Mouse (Mus musculus) CH12.LX (cell line): Measurements from ENCODE around the gene Mgat4b.

Experiments used
- CHD1 ChIP-seq: IDR thresholded peaks from 2 replicates; pipeline ENCODE4 v1.6.1; 2012; ENCODE audit warnings: low read depth, low read length, improper control_type of control experiment, inconsistent platforms
- CHD2 ChIP-seq: IDR thresholded peaks from 2 replicates; pipeline ENCODE4 v1.6.1; 2011; ENCODE audit warnings: low read length, improper control_type of control experiment
- CTCF ChIP-seq, 2 experiments: IDR thresholded peaks in 1 of 2; conservative IDR thresholded peaks in 1 of 2; 2 replicates each; pipeline ENCODE4 v1.5.1; 2011 to 2012; ENCODE audit warnings: low read depth in 2 of 2, low read length in 2 of 2, improper control_type of control experiment in 1 of 2, inconsistent platforms in 1 of 2, mild to moderate bottlenecking in 1 of 2, moderate library complexity in 1 of 2
- E2F4 ChIP-seq: IDR thresholded peaks from 2 replicates; pipeline ENCODE4 v1.6.1; 2011; ENCODE audit warnings: low read depth, low read length, improper control_type of control experiment; ENCODE audit not compliant: insufficient replicate concordance
- EP300 ChIP-seq: IDR thresholded peaks from 2 replicates; pipeline ENCODE4 v1.6.1; 2011; ENCODE audit warnings: low read length, improper control_type of control experiment
- ETS1 ChIP-seq: conservative IDR thresholded peaks from 2 replicates; pipeline ENCODE4 v1.6.1; 2012; ENCODE audit warnings: low read depth, mild to moderate bottlenecking, inconsistent platforms, low read length, improper control_type of control experiment, moderate library complexity
- MAFK ChIP-seq: IDR thresholded peaks from 2 replicates; pipeline ENCODE4 v1.6.1; 2011; ENCODE audit warnings: low read length, improper control_type of control experiment; ENCODE audit not compliant: insufficient replicate concordance
- MEF2A ChIP-seq: IDR thresholded peaks from 2 replicates; pipeline ENCODE4 v1.6.1; 2014; ENCODE audit warnings: low read depth, mild to moderate bottlenecking, inconsistent platforms, low read length, improper control_type of control experiment, borderline replicate concordance
- MYC ChIP-seq: IDR thresholded peaks from 2 replicates; pipeline ENCODE4 v1.6.1; 2011; ENCODE audit warnings: low read depth, mild to moderate bottlenecking, improper control_type of control experiment, low read length
- NELFE ChIP-seq: IDR thresholded peaks from 2 replicates; pipeline ENCODE4 v1.6.1; 2011; ENCODE audit warnings: low read depth, low read length, improper control_type of control experiment
- POLR2A ChIP-seq: IDR thresholded peaks from 2 replicates; pipeline ENCODE4 v1.6.1; 2011; ENCODE audit warnings: low read depth, mild to moderate bottlenecking, improper control_type of control experiment, low read length
- RAD21 ChIP-seq: IDR thresholded peaks from 2 replicates; pipeline ENCODE4 v1.6.1; 2011; ENCODE audit warnings: low read depth, mild to moderate bottlenecking, low read length, improper control_type of control experiment, moderate library complexity
- SMC3 ChIP-seq: IDR thresholded peaks from 2 replicates; pipeline ENCODE4 v1.6.1; 2011; ENCODE audit warnings: low read depth, low read length, improper control_type of control experiment
- TBP ChIP-seq: conservative IDR thresholded peaks from 2 replicates; pipeline ENCODE4 v1.6.1; 2011; ENCODE audit warnings: low read depth, low read length, improper control_type of control experiment

DNA sequence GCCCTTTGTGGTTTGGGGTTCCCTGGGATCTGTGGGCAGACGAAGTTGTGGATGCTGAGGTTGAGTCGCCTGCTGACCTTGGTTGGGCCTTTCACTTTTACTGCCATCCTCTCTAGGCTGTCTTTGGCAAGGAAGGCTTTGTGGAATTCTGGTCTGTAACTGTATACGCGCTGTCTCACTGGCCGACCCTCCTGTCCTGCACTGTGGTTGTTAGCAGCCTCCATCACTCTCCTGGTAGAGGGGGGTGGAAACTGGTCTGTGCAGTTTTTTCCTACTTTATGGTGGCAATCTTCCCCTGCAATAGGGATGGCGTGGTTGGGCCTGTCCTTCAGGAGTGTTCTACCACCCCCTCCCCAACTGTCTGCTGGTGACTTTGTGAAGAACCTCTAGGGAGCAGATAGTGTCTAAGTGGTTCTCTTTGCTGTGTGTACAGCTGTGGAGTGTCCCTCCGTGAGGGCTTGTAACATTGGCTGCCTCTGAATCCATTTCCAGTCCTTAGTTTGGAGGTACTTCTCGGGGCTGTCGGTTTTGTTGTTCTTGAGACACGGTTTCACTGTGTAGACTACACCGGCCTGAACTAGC lies 42.1 kb downstream of the Mgat4b start:
- no peak for TF ChIP-seq E2F4
- TF ChIP-seq MAFK: no peak
- no peak for TF ChIP-seq CTCF (conservative IDR thresholded peaks at IDR 0.05 in 1 of 2, IDR thresholded peaks at IDR 0.05 in 1 of 2; ENCODE audit: low read depth in 2 of 2, low read length in 2 of 2)
- TF ChIP-seq EP300: no peak
- no peak for TF ChIP-seq POLR2A
- no peak for TF ChIP-seq ETS1
- TF ChIP-seq TBP: no peak
- no peak for TF ChIP-seq CHD1
- TF ChIP-seq RAD21: no peak
- no peak for TF ChIP-seq SMC3
- no peak for TF ChIP-seq MEF2A
- TF ChIP-seq CHD2: no peak
- no peak for TF ChIP-seq MYC
- TF ChIP-seq NELFE: no peak
